Mouse (Mus musculus) lung, postnatal 0 days (tissue): Measurements from ENCODE around the gene Hmbs. TPM values are rescaled to one million over a fixed set of nuclear protein-coding genes. Genes with fewer than 3 reads are reported as not detected.
A peak's percentile ranks its signal among the peaks of the same experiment; 100 is the strongest.

ENCODE experiments used
- ATAC-seq: fragments of 200-750 bp; cut with Nextera tagmentation; 2 replicates; pipeline ENCODE4 v1.8.0; 2017; ENCODE audit warnings: moderate library complexity
- DNase-seq: peaks from one replicate; pipeline ENCODE4 v3.0.0-alpha.2; 2016; ENCODE audit warnings: low spot score
- H3K27ac ChIP-seq: fragments of 300-500 bp; sonication (generic); 2 replicates; pipeline ENCODE4 v1.5.1; 2014; ENCODE audit warnings: antibody characterized with exemption, mild to moderate bottlenecking, low read length, mixed read lengths
- H3K27me3 ChIP-seq: fragments of 300-500 bp; sonication (generic); replicated peaks from 2 replicates; pipeline ENCODE4 v1.6.1; 2014; ENCODE audit warnings: low read length, mixed read lengths; ENCODE audit not compliant: insufficient read depth
- H3K36me3 ChIP-seq: fragments of 300-500 bp; sonication (generic); 2 replicates; pipeline ENCODE4 v1.6.1; 2014; ENCODE audit warnings: low read length, mixed read lengths; ENCODE audit not compliant: insufficient read depth
- H3K4me1 ChIP-seq: fragments of 300-500 bp; sonication (generic); 2 replicates; pipeline ENCODE4 v1.6.1; 2014; ENCODE audit warnings: antibody characterized with exemption, low read depth, low read length, mixed read lengths; ENCODE audit not compliant: insufficient read depth
- H3K4me2 ChIP-seq: fragments of 300-500 bp; sonication (generic); replicated peaks from 2 replicates; pipeline ENCODE4 v1.6.1; 2014; ENCODE audit warnings: low read depth, mild to moderate bottlenecking, low read length, moderate library complexity, mixed read lengths
- H3K4me3 ChIP-seq: fragments of 300-500 bp; sonication (generic); 2 replicates; pipeline ENCODE4 v1.5.1; 2014; ENCODE audit warnings: low read depth, low read length
- H3K9ac ChIP-seq: fragments of 300-500 bp; sonication (generic); replicated peaks from 2 replicates; pipeline ENCODE4 v1.6.1; 2014; ENCODE audit warnings: low read depth, mild to moderate bottlenecking
- H3K9me3 ChIP-seq: fragments of 300-500 bp; sonication (generic); 2 replicates; pipeline ENCODE4 v1.6.1; 2016; ENCODE audit warnings: low read length, mixed read lengths
- CTCF ChIP-seq: IDR thresholded peaks from 2 replicates; pipeline ENCODE4 v1.5.1; 2016; ENCODE audit warnings: antibody characterized with exemption, mild to moderate bottlenecking
- EP300 ChIP-seq: IDR thresholded peaks from 2 replicates; pipeline ENCODE4 v1.6.1; 2016; ENCODE audit warnings: antibody characterized with exemption, mild to moderate bottlenecking, control low read depth
- WGBS: fragments of 180-500 bp; shearing (Covaris S2); extraction: QIAGEN DNeasy Blood & Tissue Kit; methylation state at CpG from one replicate; pipeline ENCODE4 v1.1.7; 2014; 5-methylcytosine and 5-hydroxymethylcytosine counted together
- polyA plus RNA-seq: library from polyadenylated mRNA; unstranded; fragments of >200 nt; fragmentation: Nextera tagmentation; extraction: Ambion mirVana; gene quantifications from 2 replicates; pipeline ENCODE4 v1.2.1, GENCODE M21; 2015

Gene Hmbs
- polyA plus RNA-seq, 1 experiment from 2014 or later = 59.3 TPM

DNA sequence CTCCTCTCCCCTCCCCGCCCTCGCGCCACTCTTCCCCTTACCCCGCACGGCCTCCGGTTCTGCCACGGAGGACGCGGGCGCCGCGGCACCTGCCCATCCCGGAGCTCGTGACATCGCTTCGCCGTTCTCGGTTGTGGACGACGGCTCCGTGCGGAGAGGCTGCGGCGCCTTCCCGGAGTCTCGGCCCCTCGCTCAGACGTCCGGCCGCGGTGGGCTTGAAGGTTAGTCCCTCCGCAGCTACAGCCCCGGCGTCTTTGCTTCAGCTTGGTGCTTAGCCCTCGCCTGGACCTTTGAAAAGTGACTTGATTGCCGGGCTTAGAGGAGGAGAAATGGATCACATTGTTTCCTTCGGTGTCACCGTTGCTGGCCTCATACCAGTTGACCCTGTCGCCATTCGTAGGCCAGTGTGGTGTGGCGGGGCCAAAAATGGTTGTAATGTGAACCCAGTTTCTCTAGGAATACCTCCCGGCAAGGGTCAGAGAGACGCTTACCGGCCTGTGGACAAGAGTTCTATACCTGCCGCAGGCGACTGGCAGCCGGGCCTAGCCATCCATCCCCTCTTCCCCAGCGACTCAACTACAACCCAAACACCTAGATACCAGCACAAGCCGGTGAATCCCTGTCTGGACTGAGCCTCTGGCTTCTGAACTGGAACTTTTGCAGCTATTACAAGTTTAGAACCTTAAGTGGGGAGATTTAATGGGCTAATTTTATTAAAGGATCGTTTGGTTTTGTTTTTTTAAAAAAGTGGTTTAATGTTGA lies 8.5 kb downstream of the Hmbs start:
- no peak for ATAC-seq
- Histone ChIP-seq H3K4me3 (peak overlapping the region; percentile 65), H3K4me2 (peak overlapping the region; percentile 98), H3K9me3 (no peaks in the 10 kb centered on the region), H3K4me1 (peaks cover 5% of the 10 kb centered on the region), H3K27me3 (no peaks in the 10 kb centered on the region), H3K36me3 (peaks cover 15% of the 10 kb centered on the region; the same call in 1 of the 2 replicates), H3K27ac (peak overlapping the region; percentile 83), H3K9ac (peak overlapping the region; percentile 81)
- under 1% methylated on average over 49 of the region's 50 CpGs for WGBS
- TF ChIP-seq EP300 (no peak), CTCF (no peak)
- no peak for DNase-seq

DNA sequence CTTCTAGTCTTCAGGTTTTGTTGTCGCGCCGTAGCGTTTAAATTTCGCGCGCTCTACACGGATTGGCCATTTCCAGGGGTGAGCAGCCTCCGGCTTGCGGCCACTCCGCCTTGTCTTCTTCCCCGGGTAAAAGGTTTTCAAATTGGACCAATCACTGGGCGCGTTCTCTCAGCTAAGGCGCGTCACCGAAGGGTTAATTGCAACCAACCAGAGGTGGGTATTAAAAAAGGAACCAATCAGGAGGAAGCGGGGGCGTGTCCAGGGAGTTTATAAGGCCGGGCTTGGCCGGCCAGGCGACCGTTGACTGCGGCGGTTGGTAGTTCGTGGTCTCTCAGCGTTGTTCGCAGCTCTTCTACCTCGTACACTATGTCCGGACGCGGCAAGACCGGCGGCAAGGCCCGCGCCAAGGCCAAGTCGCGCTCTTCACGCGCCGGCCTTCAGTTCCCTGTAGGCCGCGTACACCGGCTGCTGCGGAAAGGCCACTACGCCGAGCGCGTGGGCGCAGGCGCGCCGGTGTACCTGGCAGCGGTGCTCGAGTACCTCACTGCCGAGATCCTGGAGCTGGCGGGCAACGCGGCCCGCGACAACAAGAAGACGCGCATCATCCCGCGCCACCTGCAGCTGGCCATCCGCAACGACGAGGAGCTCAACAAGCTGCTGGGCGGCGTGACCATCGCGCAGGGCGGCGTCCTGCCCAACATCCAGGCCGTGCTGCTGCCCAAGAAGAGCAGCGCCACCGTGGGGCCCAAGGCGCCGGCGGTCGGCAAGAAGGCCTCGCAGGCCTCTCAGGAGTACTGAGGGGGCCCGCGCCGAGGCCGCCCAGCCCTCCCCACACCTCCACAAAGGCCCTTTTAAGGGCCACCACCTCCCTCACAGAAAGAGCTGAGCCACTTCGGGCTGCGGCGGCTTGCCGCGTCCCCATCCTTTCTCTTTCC lies 9.4 kb downstream of the Hmbs start, which contains the start of gene H2afx:
Gene H2afx (plus strand): TSS at position 299 of the 935 bp plus-strand sequence.
- peak; percentile 100 for DNase-seq
- WGBS = 1% methylated on average over 79 of the region's 91 CpGs
- Histone ChIP-seq H3K4me2 (peak within 1 kb of the TSS; percentile 98), H3K4me1 (peaks cover 5% of the 10 kb centered on the region), H3K36me3 (peaks cover 15% of the 10 kb centered on the region; the same call in 1 of the 2 replicates), H3K9me3 (no peaks in the 10 kb centered on the region), H3K27ac (peak within 1 kb of the TSS; percentile 83), H3K4me3 (peak within 1 kb of the TSS; percentile 65), H3K27me3 (no peaks in the 10 kb centered on the region), H3K9ac (peak within 1 kb of the TSS; percentile 81)
- peak; percentile 96 for ATAC-seq
- TF ChIP-seq EP300 = peak; percentile 17; the same call in 1 of the 2 replicates
- peak; percentile 73 for TF ChIP-seq CTCF

DNA sequence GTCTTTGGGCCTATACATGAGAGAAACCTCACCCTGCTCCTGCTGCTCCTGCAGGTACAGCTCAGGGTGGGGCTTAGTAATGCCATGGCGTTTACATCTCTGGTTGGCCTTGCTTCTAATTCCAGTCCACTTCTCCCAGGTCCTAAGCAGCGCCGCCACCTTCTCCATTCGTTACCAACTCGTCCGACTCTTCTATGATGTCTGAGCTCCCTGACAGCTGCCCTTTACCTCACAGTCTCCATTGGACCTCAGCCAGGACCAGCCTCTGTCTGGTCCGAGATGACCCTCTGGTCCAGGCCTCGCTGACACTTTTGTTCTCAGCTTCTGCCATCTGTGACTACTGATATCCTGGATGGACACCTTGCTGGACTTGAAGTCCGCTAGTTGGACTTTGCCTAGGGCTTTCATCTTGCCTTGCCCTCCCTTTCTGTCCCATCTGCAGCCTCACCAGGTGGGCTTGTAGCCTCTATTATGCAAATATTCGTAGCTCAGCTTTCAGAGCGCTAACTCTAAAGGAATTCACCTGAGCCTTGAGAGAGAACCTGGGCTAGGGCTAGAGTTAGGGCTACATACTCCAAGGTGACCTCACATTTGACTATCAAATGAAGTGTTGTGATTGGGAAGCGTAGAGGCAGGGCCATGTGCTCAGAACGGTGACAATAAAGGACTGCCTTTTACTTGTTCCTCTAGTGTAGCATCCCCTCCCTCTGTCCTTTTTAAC lies 10.9 kb downstream of the Hmbs start:
- H3K9me3 ChIP-seq = no peaks in the 10 kb centered on the region
- TF ChIP-seq EP300 = no peak
- no peak for TF ChIP-seq CTCF
- H3K9ac ChIP-seq = no peak overlapping the region
- ATAC-seq = no peak
- WGBS = 93% methylated on average over 13 of the region's 13 CpGs
- no peak overlapping the region for H3K4me3 ChIP-seq
- H3K4me1 ChIP-seq = peaks cover 5% of the 10 kb centered on the region
- H3K27ac ChIP-seq = no peak overlapping the region
- no peaks in the 10 kb centered on the region for H3K27me3 ChIP-seq
- no peak for DNase-seq
- H3K4me2 ChIP-seq = no peak overlapping the region
- H3K36me3 ChIP-seq = peaks cover 11% of the 10 kb centered on the region; the same call in 1 of the 2 replicates

DNA sequence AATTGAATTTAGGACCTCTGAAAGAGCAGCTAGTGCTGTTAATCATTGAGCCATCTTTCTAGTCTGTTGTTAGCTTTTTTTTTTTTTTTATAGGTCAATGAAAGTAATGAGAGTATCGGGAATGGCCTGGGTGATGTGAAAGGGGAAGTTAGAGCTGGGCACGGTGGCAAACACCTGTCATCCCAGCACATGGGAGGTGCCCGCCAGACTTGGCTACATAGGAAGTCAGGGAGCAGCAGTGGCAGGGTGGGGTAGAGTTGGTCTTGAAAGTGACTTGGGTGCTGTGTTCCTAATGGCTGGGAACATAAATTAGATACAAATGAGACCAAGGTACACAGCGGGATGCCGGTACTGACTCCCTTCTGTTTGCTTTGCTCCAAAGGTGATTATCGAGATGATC lies 13.3 kb downstream of the Hmbs start:
- peaks cover 11% of the 10 kb centered on the region; the same call in 1 of the 2 replicates for H3K36me3 ChIP-seq
- H3K27ac ChIP-seq = no peak overlapping the region
- ATAC-seq = no peak

DNA sequence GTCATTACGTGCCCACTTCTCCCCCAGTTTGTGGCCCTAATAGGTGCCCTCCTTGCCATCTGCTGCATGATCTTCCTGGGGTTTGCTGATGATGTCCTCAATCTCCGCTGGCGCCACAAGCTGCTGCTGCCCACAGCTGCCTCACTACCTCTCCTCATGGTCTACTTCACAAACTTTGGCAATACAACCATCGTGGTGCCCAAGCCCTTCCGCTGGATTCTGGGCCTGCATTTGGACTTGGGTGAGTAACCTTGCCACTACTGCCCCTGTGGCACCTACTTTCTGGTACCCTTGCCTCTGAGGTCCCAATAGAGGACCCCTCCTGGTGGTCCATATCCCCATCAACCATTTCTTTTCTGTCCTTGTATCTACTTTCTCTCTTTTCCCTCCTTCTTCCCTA lies 16.1 kb downstream of the Hmbs start:
- Histone ChIP-seq H3K36me3 (peaks cover 7% of the 10 kb centered on the region; the same call in 1 of the 2 replicates), H3K9me3 (no peaks in the 10 kb centered on the region), H3K4me3 (no peak overlapping the region), H3K4me1 (no peaks in the 10 kb centered on the region), H3K27ac (no peak overlapping the region), H3K4me2 (peak overlapping the region; percentile 83), H3K9ac (no peak overlapping the region), H3K27me3 (no peaks in the 10 kb centered on the region)
- no peak for DNase-seq
- TF ChIP-seq CTCF (no peak), EP300 (no peak)
- no peak for ATAC-seq
- 78% methylated on average over 5 of the region's 5 CpGs for WGBS

More for the DNA sequence above, 13.3 kb downstream of the Hmbs start:
- no peak for TF ChIP-seq EP300
- TF ChIP-seq CTCF = no peak
- H3K4me2 ChIP-seq = no peak overlapping the region
- no peak overlapping the region for H3K4me3 ChIP-seq
- no peaks in the 10 kb centered on the region for H3K9me3 ChIP-seq
- peaks cover 2% of the 10 kb centered on the region for H3K4me1 ChIP-seq
- no peak for DNase-seq
- no peak overlapping the region for H3K9ac ChIP-seq
- H3K27me3 ChIP-seq = no peaks in the 10 kb centered on the region
- 92% methylated on average over 6 of the region's 6 CpGs for WGBS
